Mouse (Mus musculus) kidney, adult 2 months (tissue): ENCODE results near the gene Atg10.

Experiments used
- CTCF ChIP-seq: fragments of 200-500 bp; conservative IDR thresholded peaks from 2 replicates; pipeline ENCODE4 v1.5.1; 2011; ENCODE audit warnings: low read depth, mild to moderate bottlenecking, control low read depth, low read length, moderate library complexity, mixed read lengths; ENCODE audit not compliant: insufficient read depth, insufficient read length
- POLR2A ChIP-seq: fragments of 200-500 bp; IDR thresholded peaks from one replicate; pipeline ENCODE4 v1.6.1; 2011; ENCODE audit warnings: low read depth, low read length, control low read depth

- TF ChIP-seq CTCF (no peak), POLR2A (no peak)
Observed at GRCm38 (mm10) chr13:91169529-91170319, 54.0 kb downstream of the Atg10 start.
